Mouse (Mus musculus) lung, adult 2 months (tissue): Measurements from ENCODE around the gene Rps16. TPM values are rescaled to one million over a fixed set of nuclear protein-coding genes. Genes with fewer than 3 reads are reported as not detected.

Source experiments
- DNase-seq: peaks from one replicate; pipeline ENCODE4 v3.0.0; 2022
- H3K4me1 ChIP-seq: fragments of 200-500 bp; 2 replicates; pipeline ENCODE4 v1.6.1; 2011; ENCODE audit warnings: low read length; ENCODE audit not compliant: control insufficient read depth, insufficient read depth
- H3K4me3 ChIP-seq: fragments of 200-500 bp; replicated peaks from 2 replicates; pipeline ENCODE3; 2011; ENCODE audit warnings: low read depth, mild to moderate bottlenecking, control low read depth, low read length; ENCODE audit errors: extremely low read depth
- CTCF ChIP-seq: fragments of 200-500 bp; IDR thresholded peaks from 2 replicates; pipeline ENCODE4 v1.5.1; 2011; ENCODE audit warnings: mild to moderate bottlenecking, low read length, control low read depth; ENCODE audit not compliant: insufficient read depth
- POLR2A ChIP-seq: fragments of 200-500 bp; IDR thresholded peaks from 2 replicates; pipeline ENCODE4 v1.6.1; 2011; ENCODE audit warnings: low read depth, mild to moderate bottlenecking, control low read depth, low read length, borderline replicate concordance; ENCODE audit errors: extremely low read depth
- WGBS: fragments of 180-500 bp; shearing (Covaris S2); methylation state at CpG from one replicate; pipeline ENCODE4 v1.1.7; 2018; 5-methylcytosine and 5-hydroxymethylcytosine counted together
- polyA plus RNA-seq: library from polyadenylated mRNA; depleted of rRNA; stranded (reverse); fragments of >200 nt; gene quantifications from 2 replicates; pipeline ENCODE4 v1.2.3, GENCODE M21; 2012

The Rps16 gene
- polyA plus RNA-seq, 1 experiment = 529 TPM

DNA sequence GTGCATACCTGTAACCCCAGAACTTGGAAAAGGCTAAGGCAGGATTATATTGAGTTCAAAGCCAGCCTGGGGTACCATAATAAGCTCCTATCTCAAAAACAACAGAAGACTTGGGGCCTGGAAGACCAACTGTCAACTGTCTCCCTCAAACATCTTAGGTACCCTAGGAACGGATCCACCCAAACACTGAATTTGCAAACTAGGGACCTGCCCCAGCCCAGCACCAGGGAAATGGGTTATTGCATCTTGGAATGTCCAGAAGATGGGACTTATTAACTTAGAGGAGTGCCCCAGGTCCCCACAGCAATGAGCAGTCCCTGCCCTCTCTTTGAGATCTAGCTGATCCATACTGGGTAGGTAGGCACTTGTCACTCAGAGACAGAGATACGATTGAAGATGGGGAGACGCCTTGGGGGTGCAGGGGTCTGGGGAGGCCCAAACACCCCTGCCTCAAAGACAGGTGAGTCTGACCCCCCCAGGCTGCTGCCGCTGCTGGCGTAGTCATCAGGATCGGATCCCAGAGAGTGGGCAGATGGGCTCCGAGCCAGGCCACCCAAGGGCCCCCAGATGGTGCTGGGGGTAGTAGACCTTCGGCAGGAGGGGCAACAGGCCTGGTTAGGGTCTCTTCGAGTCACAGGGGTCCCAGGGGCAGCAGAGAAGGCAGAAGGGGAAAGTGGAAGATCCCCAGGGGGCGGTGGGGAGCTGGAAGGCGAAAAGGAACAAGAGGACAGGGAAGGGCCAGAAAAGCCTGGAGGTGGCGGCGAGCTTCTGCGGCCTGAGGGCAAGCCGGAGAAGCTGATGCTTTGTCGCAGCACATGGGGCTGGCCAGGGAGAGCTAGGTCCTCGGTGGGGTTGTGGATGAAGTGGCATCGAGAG is 27.0 kb downstream of the Rps16 start:
- no peak for TF ChIP-seq CTCF
- peak; percentile 55 for TF ChIP-seq POLR2A
- peak; percentile 64 for DNase-seq
- WGBS = 11% methylated on average over 18 of the region's 18 CpGs
- Histone ChIP-seq H3K4me1 (peaks cover 12% of the 10 kb centered on the region), H3K4me3 (peak overlapping the region; percentile 98)

DNA sequence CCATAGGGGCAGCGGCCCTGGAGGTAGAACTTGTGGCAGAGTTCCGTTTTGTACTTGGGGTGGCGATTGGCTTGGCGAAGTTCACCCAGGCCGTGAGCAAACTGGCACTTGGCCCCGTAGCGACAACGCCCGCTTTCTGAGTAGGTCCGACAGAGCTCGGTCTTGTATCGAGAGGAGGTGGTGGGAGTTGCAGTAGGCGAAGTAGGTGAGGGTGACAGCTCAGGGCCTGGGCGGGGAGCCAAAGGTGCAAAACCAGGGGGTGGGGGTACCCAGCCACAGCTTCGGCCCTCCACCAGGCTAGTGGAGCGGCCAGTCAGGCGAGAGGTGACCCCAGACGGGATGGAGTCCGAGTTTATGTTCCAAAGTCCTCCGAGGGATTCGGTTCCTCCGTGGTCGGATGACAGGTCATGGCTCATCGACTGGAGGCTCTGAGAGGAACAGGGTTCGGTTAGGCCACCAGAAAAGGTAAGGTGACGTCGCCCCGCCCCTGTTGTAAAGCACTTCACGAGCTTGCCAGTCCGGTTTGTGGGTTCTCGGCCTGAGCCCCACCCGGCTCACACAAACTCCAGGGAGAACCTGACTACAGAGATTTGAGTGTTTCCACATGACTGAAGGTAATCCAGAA is 27.7 kb downstream of the Rps16 start:
- peak; percentile 90 for DNase-seq
- Histone ChIP-seq H3K4me1 (peaks cover 19% of the 10 kb centered on the region), H3K4me3 (peak overlapping the region; percentile 98)
- TF ChIP-seq CTCF = no peak
- TF ChIP-seq POLR2A = peak; percentile 94
- WGBS = 1% methylated on average over 32 of the region's 32 CpGs

DNA sequence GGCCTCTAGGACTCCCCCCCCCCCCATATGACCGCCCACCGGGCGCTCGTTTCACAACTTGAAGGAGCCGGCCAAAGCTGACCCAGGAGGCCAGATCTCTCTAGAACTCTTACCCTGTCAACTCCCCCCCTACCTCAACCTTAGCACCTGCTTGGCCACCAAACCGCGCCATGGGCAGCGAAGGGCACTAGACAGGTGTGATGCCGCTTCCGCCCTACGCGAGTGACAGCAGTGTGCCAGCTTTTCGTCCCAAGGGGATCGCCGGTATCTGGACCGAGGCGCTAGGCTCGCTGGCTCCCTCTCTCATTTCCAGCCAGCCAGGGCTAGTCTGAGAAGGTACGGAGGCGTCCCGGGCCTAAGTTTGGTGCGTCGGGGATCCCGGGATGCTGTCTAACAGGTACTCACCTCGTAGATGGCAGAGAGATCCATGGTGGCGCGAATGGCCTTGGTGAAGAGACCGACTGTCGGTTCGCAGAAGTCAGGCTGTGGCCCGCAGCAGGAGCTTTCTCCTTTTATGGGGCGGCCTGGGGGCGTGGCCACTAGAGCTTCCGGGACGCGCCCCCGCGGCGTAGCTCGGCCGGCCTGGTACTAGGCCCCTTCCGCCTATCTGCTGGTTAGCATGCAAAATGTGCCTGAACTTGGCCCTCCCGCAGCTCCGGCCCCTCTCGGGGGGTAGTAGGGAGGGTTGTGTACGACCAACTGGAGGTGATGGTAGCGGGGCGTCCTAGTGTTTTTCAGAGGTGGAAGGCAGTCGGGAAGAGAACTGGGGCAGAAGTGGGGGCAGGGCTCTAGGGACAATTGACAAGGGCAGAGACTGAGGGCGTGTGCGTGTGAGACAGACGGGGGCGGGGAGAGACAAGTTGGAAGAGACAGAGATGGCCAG is 28.6 kb downstream of the Rps16 start:
- peak overlapping the region; percentile 98 for H3K4me3 ChIP-seq
- under 1% methylated on average over 53 of the region's 53 CpGs for WGBS
- peak; percentile 98 for DNase-seq
- TF ChIP-seq POLR2A = peak; percentile 100
- no peak for TF ChIP-seq CTCF
- H3K4me1 ChIP-seq = peaks cover 23% of the 10 kb centered on the region

DNA sequence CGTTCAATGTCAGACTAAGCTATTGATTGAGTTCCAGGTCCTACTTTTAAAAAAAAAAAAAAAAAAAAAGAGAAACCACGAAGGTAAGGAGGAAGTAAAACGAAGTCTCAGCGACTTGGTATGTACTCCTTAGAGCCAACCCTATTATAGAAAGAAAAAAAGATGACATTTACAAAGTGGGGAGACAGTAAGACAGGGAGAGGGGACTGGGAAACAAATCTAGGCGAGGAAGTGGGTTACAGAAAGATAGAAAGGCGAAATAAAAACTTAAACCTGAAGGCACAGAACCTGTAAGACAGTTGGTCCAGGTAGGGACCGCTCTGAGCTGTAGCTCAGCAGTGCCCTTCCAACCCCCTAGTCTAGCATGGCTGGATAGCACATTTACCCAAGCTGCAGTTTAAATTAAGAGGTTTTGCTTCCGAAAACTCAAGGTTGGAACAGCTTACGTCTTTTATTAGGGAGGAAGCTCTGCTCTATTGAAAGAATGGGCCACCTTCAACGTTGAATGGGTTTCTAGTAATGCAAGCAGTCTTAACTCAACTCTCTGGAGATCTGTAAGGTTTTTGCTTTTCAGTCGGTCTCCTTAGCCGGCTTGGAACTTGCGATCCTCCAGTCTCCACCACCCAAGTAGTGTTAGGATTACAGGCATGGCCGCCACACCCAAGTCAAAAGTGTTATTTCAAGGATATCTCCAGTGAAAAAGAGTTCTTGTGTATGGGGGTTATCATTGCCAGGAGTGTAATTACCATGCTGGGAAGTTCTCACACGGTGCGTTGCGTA is 30.0 kb downstream of the Rps16 start, which contains the start of gene Zfp36:
Gene Zfp36, minus strand, starts transcription at position 17 of the 780 bp plus-strand sequence.
- WGBS = 24% methylated on average over 17 of the region's 17 CpGs
- Histone ChIP-seq H3K4me1 (peaks cover 23% of the 10 kb centered on the region), H3K4me3 (peak within 1 kb of the TSS; percentile 98)
- no peak for DNase-seq
- peak; percentile 40; the same call in 1 of the 2 replicates for TF ChIP-seq POLR2A
- TF ChIP-seq CTCF = no peak

DNA sequence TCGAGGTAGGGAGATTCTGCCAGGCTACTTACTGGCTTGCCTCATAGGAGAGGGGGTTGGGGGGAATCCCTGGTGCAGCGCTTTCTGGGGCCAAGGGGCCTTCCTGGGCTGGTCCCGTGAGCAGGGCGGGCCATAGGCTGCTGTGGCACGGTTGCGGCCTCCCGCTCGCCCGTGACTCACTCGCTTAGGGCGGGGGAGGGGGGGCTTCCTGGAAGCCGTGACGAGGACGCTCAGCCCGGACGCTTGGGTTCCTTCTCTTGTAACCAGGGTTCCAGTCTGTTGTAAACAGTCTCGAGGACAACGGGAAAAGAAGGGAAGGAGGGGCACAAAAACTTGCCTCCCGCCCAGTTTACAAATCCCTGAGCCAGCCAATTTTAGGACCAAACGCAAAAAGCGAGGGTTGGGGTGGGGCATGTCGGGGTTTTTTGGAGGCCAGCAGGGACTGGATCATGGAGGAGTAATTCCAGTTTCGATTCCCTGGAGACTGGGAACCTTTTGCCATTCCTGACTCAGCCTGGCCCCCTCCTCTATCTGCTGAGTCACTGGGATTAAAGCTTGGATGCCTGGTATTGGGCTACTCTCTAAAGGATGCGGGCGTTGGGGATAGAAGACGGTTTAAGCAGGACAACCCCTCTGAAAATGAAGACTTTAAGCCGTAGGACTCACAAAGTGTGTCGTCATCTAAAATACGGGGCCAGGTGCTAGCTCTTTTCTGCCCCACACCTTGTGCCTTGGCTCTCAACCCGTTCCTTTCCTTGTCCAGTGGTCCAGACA is 30.8 kb downstream of the Rps16 start:
- TF ChIP-seq CTCF = no peak
- peak; percentile 55; the same call in 1 of the 2 replicates for TF ChIP-seq POLR2A
- peak; percentile 79 for DNase-seq
- under 1% methylated on average over 30 of the region's 30 CpGs for WGBS
- H3K4me1 ChIP-seq = peaks cover 26% of the 10 kb centered on the region
- H3K4me3 ChIP-seq = peak overlapping the region; percentile 66

DNA sequence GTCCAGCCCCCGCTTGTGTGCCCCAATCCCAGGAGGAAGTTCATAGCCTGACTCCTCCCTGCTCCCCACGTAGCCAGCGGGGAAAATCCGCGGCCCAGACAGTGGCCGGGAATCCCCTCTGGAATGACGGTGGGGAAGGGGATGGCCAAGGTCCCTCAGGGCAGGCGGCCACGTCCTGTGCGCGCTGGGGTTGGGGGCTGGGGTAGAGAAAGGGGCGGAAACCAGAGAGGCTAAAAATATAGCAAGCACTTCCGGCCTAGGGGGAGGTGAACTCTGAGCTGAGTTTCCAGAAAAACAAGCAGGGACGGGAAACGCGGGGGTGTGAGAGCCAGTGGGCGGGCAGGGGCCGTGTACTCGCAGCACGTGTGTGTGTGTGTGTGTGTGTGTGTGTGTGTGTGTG is 31.5 kb downstream of the Rps16 start:
- H3K4me1 ChIP-seq = peaks cover 28% of the 10 kb centered on the region
- peak overlapping the region; percentile 66 for H3K4me3 ChIP-seq
- TF ChIP-seq POLR2A = peak; percentile 72; the same call in 1 of the 2 replicates
- TF ChIP-seq CTCF = no peak
- DNase-seq = peak; percentile 86
- 2% methylated on average over 20 of the region's 20 CpGs for WGBS

DNA sequence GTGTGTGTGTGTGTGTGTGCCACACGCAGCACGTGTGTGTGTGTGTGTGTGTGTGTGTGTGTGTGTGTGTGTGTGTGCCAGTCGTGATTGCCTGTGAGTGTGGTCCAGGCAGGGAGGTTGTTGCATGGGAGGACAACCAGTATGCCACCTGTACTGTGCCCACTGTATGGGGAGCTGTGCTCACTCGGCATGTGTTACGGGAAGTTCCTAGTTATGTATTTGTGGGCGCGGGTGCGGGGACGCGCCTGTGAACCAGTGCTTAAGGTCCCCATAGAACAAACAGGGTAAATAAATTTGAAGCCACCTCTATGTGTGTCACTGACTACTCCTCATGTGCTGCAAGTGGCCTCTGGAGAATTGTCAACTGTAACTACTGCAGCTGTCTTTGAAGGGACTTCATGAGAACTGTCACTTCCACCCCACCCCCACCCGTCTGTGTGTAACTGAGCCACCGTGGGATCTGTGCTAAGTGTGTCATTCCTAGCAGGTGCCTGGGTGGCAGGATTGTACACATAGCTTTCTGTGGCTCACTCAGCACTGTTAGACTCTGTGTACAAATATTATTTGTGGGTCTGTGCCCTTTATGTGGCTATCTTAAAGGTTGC is 32.0 kb downstream of the Rps16 start:
- TF ChIP-seq POLR2A (peak; percentile 45; the same call in 1 of the 2 replicates), CTCF (no peak)
- WGBS = 3% methylated on average over 10 of the region's 12 CpGs
- DNase-seq = no peak
- H3K4me3 ChIP-seq = peak overlapping the region; percentile 51
- peaks cover 28% of the 10 kb centered on the region for H3K4me1 ChIP-seq
